Mouse (Mus musculus): ENCODE measurements around the gene Gm42669.

DNA sequence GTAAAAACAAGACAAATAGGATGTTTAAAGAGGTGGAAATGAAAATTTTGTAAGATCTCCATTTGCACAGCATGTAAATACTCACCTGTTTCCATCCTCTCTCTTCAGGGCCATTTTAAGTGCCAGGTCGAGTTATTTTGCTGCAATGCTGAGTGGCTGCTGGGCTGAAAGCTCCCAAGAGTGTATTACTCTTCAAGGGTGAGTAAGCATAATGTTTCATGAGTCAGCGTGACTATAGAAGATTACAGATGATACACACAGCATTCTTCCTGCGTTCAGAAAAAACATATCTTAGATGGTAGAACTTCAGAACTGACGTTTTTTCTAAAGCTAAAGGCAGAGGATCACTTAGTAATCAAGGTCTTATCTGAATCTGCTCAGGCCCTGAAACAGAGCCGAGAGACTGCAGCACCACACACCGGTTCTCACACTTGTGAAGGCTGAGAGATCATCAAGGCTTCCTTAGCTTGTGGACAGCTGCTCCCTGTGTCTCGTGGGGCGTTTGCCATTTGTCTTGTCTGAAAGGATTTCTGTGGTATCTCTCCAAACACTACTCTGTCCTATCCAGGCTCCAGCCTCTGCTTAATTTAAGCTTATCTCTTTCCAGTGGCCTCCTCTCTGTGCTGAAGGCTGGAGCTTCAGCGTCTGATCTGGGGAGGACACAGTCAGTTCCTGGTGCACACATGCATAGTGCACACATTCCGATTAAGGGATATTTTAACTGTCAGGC, 36.7 kb upstream of the Gm42669 start:
- TF ChIP-seq CTCF (IDR thresholded peaks at IDR 0.05) (no peak), EP300 (IDR thresholded peaks at IDR 0.05) (no peak)
